Mouse (Mus musculus) liver, embryonic 12.5 days (tissue): Measurements from ENCODE around the gene Cramp1l. TPM values are rescaled to one million over a fixed set of nuclear protein-coding genes. Genes with fewer than 3 reads are reported as not detected.

Experiments
- ATAC-seq: fragments of 200-750 bp; cut with Nextera tagmentation; 2 replicates; pipeline ENCODE4 v1.8.0; 2017; ENCODE audit warnings: moderate number of reproducible peaks, mild to moderate bottlenecking, moderate library complexity
- H3K27ac ChIP-seq: fragments of 300-500 bp; sonication (generic); 2 replicates; pipeline ENCODE4 v1.5.1; 2016; ENCODE audit warnings: mild to moderate bottlenecking
- H3K27me3 ChIP-seq: fragments of 300-500 bp; sonication (generic); replicated peaks from 2 replicates; pipeline ENCODE4 v1.6.1; 2016; ENCODE audit warnings: mild to moderate bottlenecking, moderate library complexity
- H3K36me3 ChIP-seq: fragments of 300-500 bp; sonication (generic); 2 replicates; pipeline ENCODE4 v1.6.1; 2016; ENCODE audit warnings: mild to moderate bottlenecking, moderate library complexity
- H3K4me1 ChIP-seq: fragments of 300-500 bp; sonication (generic); 2 replicates; pipeline ENCODE4 v1.6.1; 2016
- H3K4me2 ChIP-seq: fragments of 300-500 bp; sonication (generic); 2 replicates; pipeline ENCODE4 v1.6.1; 2016; ENCODE audit warnings: mild to moderate bottlenecking, moderate library complexity
- H3K4me3 ChIP-seq: fragments of 300-500 bp; sonication (generic); 2 replicates; pipeline ENCODE4 v1.5.1; 2016; ENCODE audit warnings: mild to moderate bottlenecking, moderate library complexity
- H3K9ac ChIP-seq: fragments of 300-500 bp; sonication (generic); 2 replicates; pipeline ENCODE4 v1.6.1; 2016; ENCODE audit warnings: mild to moderate bottlenecking, moderate library complexity
- H3K9me3 ChIP-seq: fragments of 300-500 bp; sonication (generic); replicated peaks from 2 replicates; pipeline ENCODE4 v1.6.1; 2016; ENCODE audit warnings: mild to moderate bottlenecking, moderate library complexity
- WGBS: fragments of 180-500 bp; shearing (Covaris S2); methylation state at CpG from one replicate; pipeline ENCODE4 v1.1.7; 2016; ENCODE audit not compliant: insufficient replicate concordance; 5-methylcytosine and 5-hydroxymethylcytosine counted together
- polyA plus RNA-seq: library from polyadenylated mRNA; unstranded; fragments of >200 nt; fragmentation: Nextera tagmentation; extraction: Ambion mirVana; gene quantifications from 2 replicates; pipeline ENCODE4 v1.2.1, GENCODE M21; 2016

The Cramp1l gene
- polyA plus RNA-seq, result 8.1 and 8.2 TPM in 2 replicates

- H3K27me3 ChIP-seq, result no peaks in the 10 kb centered on the region
- H3K4me2 ChIP-seq, result peak within 1 kb of the TSS; percentile 98
- ATAC-seq, result peak; percentile 96
- peak within 1 kb of the TSS; percentile 99 for H3K9ac ChIP-seq
- peak within 1 kb of the TSS; percentile 96 for H3K4me3 ChIP-seq
- peak within 1 kb of the TSS; percentile 94 for H3K27ac ChIP-seq
- no peaks in the 10 kb centered on the region for H3K9me3 ChIP-seq
- WGBS, result under 1% methylated on average over 62 of the region's 62 CpGs
- peaks cover 30% of the 10 kb centered on the region for H3K4me1 ChIP-seq
- peaks cover 47% of the 10 kb centered on the region for H3K36me3 ChIP-seq
Measured at GRCm38 (mm10) chr17:25015655-25016291, at the start of gene Cramp1l, which contains the start of gene Ift140. TSS of gene Cramp1l (minus strand) at chr17:25015788. TSS of gene Ift140 (plus strand) at chr17:25016085.

GRCm38 (mm10) chr17:25065189-25065588, 49.6 kb upstream of the Cramp1l start:
- 66% methylated on average over 3 of the region's 3 CpGs for WGBS
- Histone ChIP-seq H3K4me1 (peaks cover 37% of the 10 kb centered on the region), H3K4me2 (no peak overlapping the region), H3K27me3 (no peaks in the 10 kb centered on the region), H3K9me3 (no peaks in the 10 kb centered on the region), H3K36me3 (peaks cover 13% of the 10 kb centered on the region; the same call in 1 of the 2 replicates), H3K27ac (0 out of 2 replicates have a peak overlapping the region, but pooled peaks have one; percentile 21), H3K4me3 (no peak overlapping the region), H3K9ac (no peak overlapping the region)
- ATAC-seq, result no peak

GRCm38 (mm10) chr17:25064351-25064750, 48.8 kb upstream of the Cramp1l start:
- no peak for ATAC-seq
- WGBS, result 53% methylated on average over 9 of the region's 9 CpGs
- Histone ChIP-seq H3K36me3 (peaks cover 14% of the 10 kb centered on the region; the same call in 1 of the 2 replicates), H3K4me1 (peaks cover 37% of the 10 kb centered on the region), H3K27me3 (no peaks in the 10 kb centered on the region), H3K9ac (no peak overlapping the region), H3K9me3 (no peaks in the 10 kb centered on the region), H3K27ac (no peak overlapping the region), H3K4me2 (no peak overlapping the region), H3K4me3 (no peak overlapping the region)

GRCm38 (mm10) chr17:25063872-25064271, 48.3 kb upstream of the Cramp1l start:
- ATAC-seq, result no peak
- Histone ChIP-seq H3K9me3 (no peaks in the 10 kb centered on the region), H3K27ac (no peak overlapping the region), H3K36me3 (peaks cover 19% of the 10 kb centered on the region), H3K4me2 (no peak overlapping the region), H3K27me3 (no peaks in the 10 kb centered on the region), H3K4me3 (no peak overlapping the region), H3K9ac (no peak overlapping the region), H3K4me1 (peaks cover 37% of the 10 kb centered on the region)
- WGBS, result 77% methylated on average over 12 of the region's 12 CpGs

GRCm38 (mm10) chr17:25063261-25063660, 47.7 kb upstream of the Cramp1l start:
- Histone ChIP-seq H3K9me3 (no peaks in the 10 kb centered on the region), H3K9ac (no peak overlapping the region), H3K27me3 (no peaks in the 10 kb centered on the region), H3K4me2 (no peak overlapping the region), H3K36me3 (peaks cover 24% of the 10 kb centered on the region), H3K4me1 (peaks cover 33% of the 10 kb centered on the region), H3K4me3 (no peak overlapping the region), H3K27ac (no peak overlapping the region)
- 82% methylated on average over 4 of the region's 4 CpGs for WGBS
- ATAC-seq, result no peak

GRCm38 (mm10) chr17:25057041-25057440, 41.5 kb upstream of the Cramp1l start:
- no peak overlapping the region for H3K9ac ChIP-seq
- ATAC-seq, result no peak
- no peak overlapping the region for H3K4me2 ChIP-seq
- peaks cover 42% of the 10 kb centered on the region for H3K36me3 ChIP-seq
- H3K4me1 ChIP-seq, result no peaks in the 10 kb centered on the region
- WGBS, result 85% methylated on average over 6 of the region's 6 CpGs
- no peaks in the 10 kb centered on the region for H3K27me3 ChIP-seq
- H3K27ac ChIP-seq, result no peak overlapping the region
- no peaks in the 10 kb centered on the region for H3K9me3 ChIP-seq
- no peak overlapping the region for H3K4me3 ChIP-seq

GRCm38 (mm10) chr17:25053274-25053673, 37.7 kb upstream of the Cramp1l start:
- peaks cover 38% of the 10 kb centered on the region for H3K36me3 ChIP-seq
- H3K4me3 ChIP-seq, result no peak overlapping the region
- H3K27ac ChIP-seq, result no peak overlapping the region
- WGBS, result 68% methylated on average over 9 of the region's 9 CpGs
- H3K4me1 ChIP-seq, result no peaks in the 10 kb centered on the region
- H3K9ac ChIP-seq, result no peak overlapping the region
- no peak overlapping the region for H3K4me2 ChIP-seq
- ATAC-seq, result no peak
- H3K9me3 ChIP-seq, result no peaks in the 10 kb centered on the region
- no peaks in the 10 kb centered on the region for H3K27me3 ChIP-seq

- H3K27me3 ChIP-seq, result no peaks in the 10 kb centered on the region
- no peak overlapping the region for H3K4me2 ChIP-seq
- H3K27ac ChIP-seq, result no peak overlapping the region
- H3K36me3 ChIP-seq, result peaks cover 25% of the 10 kb centered on the region
- no peaks in the 10 kb centered on the region for H3K9me3 ChIP-seq
- no peak overlapping the region for H3K9ac ChIP-seq
- no peak for ATAC-seq
- H3K4me1 ChIP-seq, result peaks cover 5% of the 10 kb centered on the region; the same call in 1 of the 2 replicates
- no peak overlapping the region for H3K4me3 ChIP-seq
- 81% methylated on average over 6 of the region's 6 CpGs for whole genome bisulfite sequencing
Measured at GRCm38 (mm10) chr17:25047143-25047542, 31.6 kb upstream of the Cramp1l start.

GRCm38 (mm10) chr17:25045281-25045680, 29.7 kb upstream of the Cramp1l start:
- 70% methylated on average over 4 of the region's 4 CpGs for WGBS
- H3K4me2 ChIP-seq, result no peak overlapping the region
- H3K9me3 ChIP-seq, result no peaks in the 10 kb centered on the region
- peaks cover 17% of the 10 kb centered on the region for H3K36me3 ChIP-seq
- H3K4me3 ChIP-seq, result no peak overlapping the region
- H3K9ac ChIP-seq, result no peak overlapping the region
- no peak overlapping the region for H3K27ac ChIP-seq
- no peaks in the 10 kb centered on the region for H3K27me3 ChIP-seq
- ATAC-seq, result no peak
- H3K4me1 ChIP-seq, result peaks cover 5% of the 10 kb centered on the region; the same call in 1 of the 2 replicates

GRCm38 (mm10) chr17:25044879-25045278, 29.3 kb upstream of the Cramp1l start:
- no peak overlapping the region for H3K4me3 ChIP-seq
- no peak overlapping the region for H3K27ac ChIP-seq
- no peak for ATAC-seq
- H3K9me3 ChIP-seq, result no peaks in the 10 kb centered on the region
- no peak overlapping the region for H3K4me2 ChIP-seq
- peaks cover 5% of the 10 kb centered on the region; the same call in 1 of the 2 replicates for H3K4me1 ChIP-seq
- H3K27me3 ChIP-seq, result no peaks in the 10 kb centered on the region
- no peak overlapping the region for H3K9ac ChIP-seq
- peaks cover 13% of the 10 kb centered on the region for H3K36me3 ChIP-seq
- 32% methylated on average over 7 of the region's 7 CpGs for WGBS

- Histone ChIP-seq H3K4me2 (no peak overlapping the region), H3K9me3 (no peaks in the 10 kb centered on the region), H3K27me3 (no peaks in the 10 kb centered on the region), H3K4me1 (no peaks in the 10 kb centered on the region), H3K36me3 (peaks cover 45% of the 10 kb centered on the region), H3K4me3 (no peak overlapping the region), H3K27ac (no peak overlapping the region), H3K9ac (no peak overlapping the region)
- WGBS, result 59% methylated on average over 4 of the region's 4 CpGs
- ATAC-seq, result no peak
Measured at GRCm38 (mm10) chr17:25036183-25036582, 20.6 kb upstream of the Cramp1l start.

GRCm38 (mm10) chr17:25016292-25017132, 924 bp upstream of the Cramp1l start:
- Histone ChIP-seq H3K9me3 (no peaks in the 10 kb centered on the region), H3K4me3 (peak overlapping the region; percentile 96), H3K27me3 (no peaks in the 10 kb centered on the region), H3K9ac (peak overlapping the region; percentile 75), H3K36me3 (peaks cover 40% of the 10 kb centered on the region), H3K27ac (peak overlapping the region; percentile 94), H3K4me2 (peak overlapping the region; percentile 98), H3K4me1 (peaks cover 27% of the 10 kb centered on the region)
- under 1% methylated on average over 55 of the region's 55 CpGs for WGBS
- ATAC-seq, result peak; percentile 84
